Mouse (Mus musculus): Measurements from ENCODE around the gene Nectin2.

GRCm38 (mm10) chr7:19714836-19715235, 35.4 kb downstream of the Nectin2 start:
- no peak for TF ChIP-seq CTCF (IDR thresholded peaks at IDR 0.05; ENCODE audit: borderline replicate concordance, insufficient read depth, low read depth, low read length)
- no peak for TF ChIP-seq POLR2A (IDR thresholded peaks at IDR 0.05; ENCODE audit: borderline replicate concordance, insufficient read depth, low read length)

Measured in cerebellum, adult 2 months (tissue).